26 mouse cellular contexts compared by ENCODE assay signal in genomic region chr11:33394093-33394492, GRCm38 (mm10).
DNase-seq lines count a peak whose midpoint lies in the region; ATAC-seq and TF ChIP-seq lines count a peak whose summit lies in the region.
"Had no signal": no experiment of that assay in that cellular context is flagged by ENCODE, and none has a peak within 500 bp of the region (broad histone marks: within the 10 kb centered on the region; RNA-seq: fewer than 3 reads in every experiment).

No protein-coding gene starts in this region.

- H3K27me3 ChIP-seq in forebrain, embryonic 14.5 days (replicated peaks; ENCODE audit: control insufficient read depth, insufficient read depth, low read length), result no peaks in the 10 kb centered on the region
- H3K27me3 ChIP-seq in forebrain, embryonic 10.5 days (ENCODE audit: poor library complexity, severe bottlenecking), result no peaks in the 10 kb centered on the region
- no peaks in the 10 kb centered on the region for H3K27me3 ChIP-seq in thymus, adult 2 months (ENCODE audit: control insufficient read depth, insufficient read depth, low read length)
- H3K27me3 ChIP-seq: embryonic facial prominence, embryonic 15.5 days; forebrain, embryonic 12.5 days; hindbrain, embryonic 13.5 days had no signal

- TF ChIP-seq CTCF in brain, embryonic 14.5 days (IDR thresholded peaks at IDR 0.05; ENCODE audit: borderline replicate concordance, extremely low read depth, insufficient read depth, insufficient read length), result no peak
- no peak for TF ChIP-seq CTCF in thymus, adult 2 months (IDR thresholded peaks at IDR 0.05; ENCODE audit: borderline replicate concordance, control insufficient read depth, extremely low read depth, insufficient read depth, low read length, poor library complexity)

- no peak overlapping the region for H3K27ac ChIP-seq in forebrain, embryonic 14.5 days (ENCODE audit: low read depth, low read length)
- H3K27ac ChIP-seq in forebrain, embryonic 10.5 days, result no peak overlapping the region
- no peak overlapping the region for H3K27ac ChIP-seq in thymus, adult 2 months (ENCODE audit: control insufficient read depth, insufficient read depth, low read length)
- H3K27ac ChIP-seq: embryonic facial prominence, embryonic 15.5 days; forebrain, embryonic 12.5 days; gastrocnemius, adult 2 months; heart, adult 2 months; hindbrain, embryonic 13.5 days had no signal

- H3K4me3 ChIP-seq in forebrain, embryonic 14.5 days (ENCODE audit: low read depth, low read length), result no peak overlapping the region
- no peak overlapping the region for H3K4me3 ChIP-seq in forebrain, embryonic 10.5 days
- no peak overlapping the region for H3K4me3 ChIP-seq in thymus, adult 2 months (ENCODE audit: control insufficient read depth, insufficient read depth, low read length)
- H3K4me3 ChIP-seq: embryonic facial prominence, embryonic 15.5 days; forebrain, embryonic 12.5 days; gastrocnemius, adult 2 months; heart, adult 2 months; hindbrain, embryonic 13.5 days had no signal

- ATAC-seq in forebrain, embryonic 14.5 days, result no peak
- ATAC-seq: activated CD4-positive, CD25-positive, alpha-beta regulatory T cell, adult 4 months; CD4-positive, CD25-positive, alpha-beta regulatory T cell, adult 4 months; forebrain, embryonic 16.5 days; hindbrain, embryonic 16.5 days; inflammation-experienced regulatory T-cells, adult 6 months; intestine, embryonic 16.5 days had no signal

- no peaks in the 10 kb centered on the region for H3K36me3 ChIP-seq in forebrain, embryonic 14.5 days (ENCODE audit: control insufficient read depth, insufficient read depth, low read length)
- no peaks in the 10 kb centered on the region for H3K36me3 ChIP-seq in forebrain, embryonic 10.5 days (replicated peaks)
- H3K36me3 ChIP-seq in thymus, adult 2 months (ENCODE audit: control insufficient read depth, insufficient read depth, low read length), result no peaks in the 10 kb centered on the region
- H3K36me3 ChIP-seq: embryonic facial prominence, embryonic 15.5 days; forebrain, embryonic 12.5 days; hindbrain, embryonic 13.5 days had no signal

- H3K9me3 ChIP-seq in forebrain, embryonic 14.5 days (replicated peaks; ENCODE audit: control insufficient read depth, low read length), result no peaks in the 10 kb centered on the region
- no peaks in the 10 kb centered on the region for H3K9me3 ChIP-seq in forebrain, embryonic 10.5 days
- H3K9me3 ChIP-seq: embryonic facial prominence, embryonic 15.5 days; forebrain, embryonic 12.5 days; hindbrain, embryonic 13.5 days had no signal

- H3K4me1 ChIP-seq in forebrain, embryonic 14.5 days (ENCODE audit: control insufficient read depth, insufficient read depth, low read length), result no peaks in the 10 kb centered on the region
- H3K4me1 ChIP-seq in forebrain, embryonic 10.5 days, result no peaks in the 10 kb centered on the region
- no peaks in the 10 kb centered on the region for H3K4me1 ChIP-seq in thymus, adult 2 months (replicated peaks; ENCODE audit: control insufficient read depth, insufficient read depth, low read length)
- H3K4me1 ChIP-seq: embryonic facial prominence, embryonic 15.5 days; forebrain, embryonic 12.5 days; hindbrain, embryonic 13.5 days had no signal

- no peak for TF ChIP-seq POLR2A in brain, embryonic 14.5 days (IDR thresholded peaks at IDR 0.05; ENCODE audit: borderline replicate concordance, extremely low read depth, insufficient read depth, insufficient read length, poor library complexity, severe bottlenecking)
- no peak for TF ChIP-seq POLR2A in thymus, adult 2 months (IDR thresholded peaks at IDR 0.05; ENCODE audit: control insufficient read depth, extremely low read depth, insufficient read depth, low read length, poor library complexity)

- DNase-seq in forebrain, embryonic 14.5 days (ENCODE audit: low spot score), result peak; percentile 7
- no peak for DNase-seq in forebrain, embryonic 10.5 days (ENCODE audit: extremely low spot score, low spot score)
- DNase-seq in Muller cell, postnatal 12 days (ENCODE audit: inconsistent ontology term), result peak; percentile 40
- DNase-seq in brain, embryonic 14.5 days (ENCODE audit: low read depth), result peak; percentile 29
- peak; percentile 28 for DNase-seq in retina, postnatal 1 day
- no peak for DNase-seq in thymus, adult 2 months
- DNase-seq: adrenal gland, adult 8-10 months; adrenal gland, postnatal 25 days; cerebellum, adult 18-20 months; cerebellum, adult 9-10 months; cerebellum, postnatal 25 days; embryo, embryonic 11 days; gastrocnemius, adult 2 months; gastrocnemius, postnatal 14 days; heart, adult 2 months; kidney, adult 18-20 months had no signal

- H3K9ac ChIP-seq in forebrain, embryonic 14.5 days (ENCODE audit: low read length), result no peak overlapping the region
- H3K9ac ChIP-seq: embryonic facial prominence, embryonic 15.5 days; forebrain, embryonic 12.5 days; hindbrain, embryonic 13.5 days had no signal

- no peak overlapping the region for H3K4me2 ChIP-seq in forebrain, embryonic 14.5 days (ENCODE audit: low read length)
- H3K4me2 ChIP-seq: embryonic facial prominence, embryonic 15.5 days; forebrain, embryonic 12.5 days; heart, embryonic 11.5 days; hindbrain, embryonic 13.5 days had no signal

- 78% methylated on average over 3 of the region's 3 CpGs for WGBS in forebrain, embryonic 14.5 days
- 81% methylated on average over 3 of the region's 3 CpGs for WGBS in forebrain, embryonic 10.5 days
- 86% methylated on average over 3 of the region's 3 CpGs for WGBS in thymus, adult 2 months

Comparison
In these comparisons a context has a peak if more than half of its experiments do, and no peak if none do; other contexts are left out.
1. DNase-seq: peak in forebrain, embryonic 14.5 days (single experiment), Muller cell, postnatal 12 days (single experiment), brain, embryonic 14.5 days (single experiment) and retina, postnatal 1 day (single experiment); none in forebrain, embryonic 10.5 days (single experiment) and thymus, adult 2 months (single experiment).